Mouse (Mus musculus): Measurements from ENCODE around the gene Aldh1l1. TPM values are rescaled to one million over a fixed set of nuclear protein-coding genes. Genes with fewer than 3 reads are reported as not detected.

Gene Aldh1l1
- polyA plus RNA-seq, 1 experiment, result 17.9 TPM

DNA sequence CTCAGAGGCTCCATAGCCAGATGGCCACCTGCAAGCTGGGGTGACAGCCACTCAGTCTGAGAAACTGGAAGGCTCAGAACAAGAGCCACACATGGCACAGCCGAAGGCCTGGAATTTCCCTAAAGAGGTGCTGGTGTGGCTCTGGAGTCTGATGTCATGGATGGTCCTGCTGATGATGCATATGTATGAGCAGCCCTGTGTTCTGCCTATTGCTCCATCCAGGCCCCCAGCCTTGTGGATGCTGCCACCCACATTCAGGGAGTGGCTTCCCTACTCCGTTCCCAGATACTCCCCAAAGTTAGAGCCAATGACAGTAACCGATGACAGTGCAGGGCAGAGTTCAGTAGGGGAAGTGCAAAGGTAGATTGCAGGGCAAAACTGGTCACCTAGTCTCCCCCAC is 91.9 kb downstream of the Aldh1l1 start:
- no peaks in the 10 kb centered on the region for H3K4me1 ChIP-seq (ENCODE audit: control insufficient read depth, insufficient read depth, low read length)
- no peak for DNase-seq
- TF ChIP-seq CTCF (IDR thresholded peaks at IDR 0.05; ENCODE audit: insufficient read depth, low read length) (no peak), POLR2A (IDR thresholded peaks at IDR 0.05; ENCODE audit: borderline replicate concordance, extremely low read depth, low read depth, low read length) (no peak)
- no peak overlapping the region for H3K4me3 ChIP-seq (replicated peaks; ENCODE audit: extremely low read depth, low read depth, low read length)
- 59% methylated on average over 3 of the region's 3 CpGs for WGBS

GRCm38 (mm10) chr6:90582331-90582730 is 96.1 kb downstream of the Aldh1l1 start:
- WGBS, result 74% methylated on average over 2 of the region's 2 CpGs
- Histone ChIP-seq H3K4me3 (replicated peaks; ENCODE audit: extremely low read depth, low read depth, low read length) (no peak overlapping the region), H3K4me1 (ENCODE audit: control insufficient read depth, insufficient read depth, low read length) (no peaks in the 10 kb centered on the region)
- DNase-seq, result no peak
- TF ChIP-seq POLR2A (IDR thresholded peaks at IDR 0.05; ENCODE audit: borderline replicate concordance, extremely low read depth, low read depth, low read length) (no peak), CTCF (IDR thresholded peaks at IDR 0.05; ENCODE audit: insufficient read depth, low read length) (no peak)

DNA sequence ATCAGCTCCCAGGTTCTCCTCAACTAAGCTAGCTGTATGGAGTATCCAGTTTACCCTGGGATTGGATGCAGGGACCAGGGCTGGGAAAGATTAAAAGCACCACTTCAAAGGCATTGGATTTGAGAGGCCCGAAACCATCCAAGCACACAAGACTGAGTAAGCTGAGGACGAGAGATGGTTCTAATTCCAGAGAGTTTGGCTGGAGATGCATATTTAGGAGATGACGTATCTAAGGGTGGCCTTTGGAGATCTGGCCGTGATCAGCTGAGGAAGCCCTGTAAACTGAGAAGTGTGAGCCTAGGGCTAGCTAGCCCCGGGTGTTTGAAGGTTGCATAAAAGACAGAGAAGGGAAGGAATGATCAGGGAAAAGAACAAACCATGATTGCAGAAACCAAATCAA is 101.9 kb downstream of the Aldh1l1 start:
- Histone ChIP-seq H3K4me3 (replicated peaks; ENCODE audit: extremely low read depth, low read depth, low read length) (no peak overlapping the region), H3K4me1 (ENCODE audit: control insufficient read depth, insufficient read depth, low read length) (no peaks in the 10 kb centered on the region)
- DNase-seq, result no peak
- TF ChIP-seq POLR2A (IDR thresholded peaks at IDR 0.05; ENCODE audit: borderline replicate concordance, extremely low read depth, low read depth, low read length) (no peak), CTCF (IDR thresholded peaks at IDR 0.05; ENCODE audit: insufficient read depth, low read length) (no peak)
- WGBS, result 59% methylated on average over 5 of the region's 5 CpGs

GRCm38 (mm10) chr6:90590707-90591106 is 104.5 kb downstream of the Aldh1l1 start:
- WGBS, result 81% methylated on average over 1 of the region's 1 CpGs
- no peak overlapping the region for H3K4me3 ChIP-seq (replicated peaks; ENCODE audit: extremely low read depth, low read depth, low read length)
- H3K4me1 ChIP-seq (ENCODE audit: control insufficient read depth, insufficient read depth, low read length), result no peaks in the 10 kb centered on the region
- TF ChIP-seq POLR2A (IDR thresholded peaks at IDR 0.05; ENCODE audit: borderline replicate concordance, extremely low read depth, low read depth, low read length) (no peak), CTCF (IDR thresholded peaks at IDR 0.05; ENCODE audit: insufficient read depth, low read length) (no peak)
- no peak for DNase-seq

DNA sequence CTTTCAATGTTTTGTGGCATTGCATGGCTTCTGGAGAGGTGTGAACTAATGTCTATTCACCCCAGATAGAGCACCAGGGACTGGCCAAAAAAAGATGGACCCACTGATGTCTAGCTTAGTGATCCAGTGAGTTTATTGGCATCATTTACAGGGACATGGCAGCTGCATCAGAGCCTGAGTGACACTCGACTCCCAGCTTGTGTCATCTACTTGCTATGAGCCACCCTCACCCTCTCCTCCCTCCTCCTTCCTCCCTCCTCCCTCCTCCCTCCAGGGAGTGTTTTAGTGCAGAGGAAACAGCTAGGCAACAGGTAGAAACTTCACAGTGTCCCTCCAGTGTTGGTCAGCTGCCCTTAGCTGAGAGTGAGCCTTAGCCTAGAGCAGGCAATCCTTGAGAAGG is 108.7 kb downstream of the Aldh1l1 start:
- H3K4me3 ChIP-seq (replicated peaks; ENCODE audit: extremely low read depth, low read depth, low read length), result no peak overlapping the region
- 58% methylated on average over 1 of the region's 1 CpGs for WGBS
- TF ChIP-seq POLR2A (IDR thresholded peaks at IDR 0.05; ENCODE audit: borderline replicate concordance, extremely low read depth, low read depth, low read length) (no peak), CTCF (IDR thresholded peaks at IDR 0.05; ENCODE audit: insufficient read depth, low read length) (no peak)
- no peaks in the 10 kb centered on the region for H3K4me1 ChIP-seq (ENCODE audit: control insufficient read depth, insufficient read depth, low read length)
- no peak for DNase-seq

GRCm38 (mm10) chr6:90597060-90597459 is 110.8 kb downstream of the Aldh1l1 start:
- no peak overlapping the region for H3K4me3 ChIP-seq (replicated peaks; ENCODE audit: extremely low read depth, low read depth, low read length)
- H3K4me1 ChIP-seq (ENCODE audit: control insufficient read depth, insufficient read depth, low read length), result no peaks in the 10 kb centered on the region
- TF ChIP-seq POLR2A (IDR thresholded peaks at IDR 0.05; ENCODE audit: borderline replicate concordance, extremely low read depth, low read depth, low read length), result no peak
- no peak for TF ChIP-seq CTCF (IDR thresholded peaks at IDR 0.05; ENCODE audit: insufficient read depth, low read length)
- no peak for DNase-seq
- WGBS, result 89% methylated on average over 4 of the region's 4 CpGs

DNA sequence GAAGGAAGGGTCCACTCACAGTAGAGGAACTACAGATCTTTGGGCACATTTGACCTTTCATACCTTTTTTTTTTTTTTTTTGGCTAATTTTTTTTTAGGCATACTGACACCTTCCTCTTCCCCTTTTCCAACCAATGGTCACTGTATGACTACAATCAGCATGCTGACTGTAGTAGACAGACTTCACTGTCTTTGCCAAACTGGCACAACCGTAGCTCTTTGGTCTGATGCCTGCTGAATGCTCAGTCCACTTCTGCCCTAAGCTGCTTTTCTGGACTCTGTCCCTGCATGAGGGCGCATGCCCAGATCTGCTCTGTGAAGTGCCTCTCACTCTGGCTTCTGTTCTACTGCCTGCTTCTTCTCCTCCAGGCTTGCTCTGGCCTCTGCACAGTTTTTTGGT is 111.4 kb downstream of the Aldh1l1 start:
- WGBS, result 67% methylated on average over 2 of the region's 2 CpGs
- DNase-seq, result no peak
- H3K4me3 ChIP-seq (replicated peaks; ENCODE audit: extremely low read depth, low read depth, low read length), result no peak overlapping the region
- H3K4me1 ChIP-seq (ENCODE audit: control insufficient read depth, insufficient read depth, low read length), result no peaks in the 10 kb centered on the region
- TF ChIP-seq POLR2A (IDR thresholded peaks at IDR 0.05; ENCODE audit: borderline replicate concordance, extremely low read depth, low read depth, low read length), result no peak
- TF ChIP-seq CTCF (IDR thresholded peaks at IDR 0.05; ENCODE audit: insufficient read depth, low read length), result no peak

- TF ChIP-seq POLR2A (IDR thresholded peaks at IDR 0.05; ENCODE audit: borderline replicate concordance, extremely low read depth, low read depth, low read length), result no peak
- TF ChIP-seq CTCF (IDR thresholded peaks at IDR 0.05; ENCODE audit: insufficient read depth, low read length), result no peak
- WGBS, result 82% methylated on average over 6 of the region's 6 CpGs
These were observed 112.0 kb downstream of the Aldh1l1 start for GRCm38 (mm10) chr6:90598197-90598596.

GRCm38 (mm10) chr6:90600351-90600750 is 114.1 kb downstream of the Aldh1l1 start:
- 74% methylated on average over 4 of the region's 4 CpGs for WGBS
- Histone ChIP-seq H3K4me1 (ENCODE audit: control insufficient read depth, insufficient read depth, low read length) (no peaks in the 10 kb centered on the region), H3K4me3 (replicated peaks; ENCODE audit: extremely low read depth, low read depth, low read length) (no peak overlapping the region)
- TF ChIP-seq CTCF (IDR thresholded peaks at IDR 0.05; ENCODE audit: insufficient read depth, low read length) (no peak), POLR2A (IDR thresholded peaks at IDR 0.05; ENCODE audit: borderline replicate concordance, extremely low read depth, low read depth, low read length) (no peak)
- no peak for DNase-seq

More at GRCm38 (mm10) chr6:90598197-90598596, 112.0 kb downstream of the Aldh1l1 start:
- DNase-seq, result no peak
- Histone ChIP-seq H3K4me1 (ENCODE audit: control insufficient read depth, insufficient read depth, low read length) (no peaks in the 10 kb centered on the region), H3K4me3 (replicated peaks; ENCODE audit: extremely low read depth, low read depth, low read length) (no peak overlapping the region)

DNA sequence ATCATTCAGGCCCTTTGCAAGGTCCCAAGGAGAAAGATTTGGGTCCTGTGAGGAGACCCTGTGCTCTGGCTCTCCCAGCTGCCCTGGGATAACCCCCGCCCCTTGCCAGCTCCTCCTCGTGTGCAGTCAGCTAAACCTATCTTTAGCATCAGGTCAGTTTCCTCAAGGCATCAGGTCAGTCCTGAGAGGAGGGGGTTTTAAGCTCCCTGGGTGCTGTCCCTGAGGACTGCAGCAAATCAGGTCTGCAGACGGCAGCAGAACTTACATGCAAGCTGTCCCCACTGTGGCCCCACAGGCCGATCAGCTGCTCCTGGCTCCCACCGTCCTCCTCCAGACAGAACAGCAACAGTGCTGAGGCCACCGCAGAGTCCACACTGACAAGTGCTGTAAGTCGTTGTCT is 115.5 kb downstream of the Aldh1l1 start:
- 68% methylated on average over 7 of the region's 7 CpGs for WGBS
- TF ChIP-seq POLR2A (IDR thresholded peaks at IDR 0.05; ENCODE audit: borderline replicate concordance, extremely low read depth, low read depth, low read length) (no peak), CTCF (IDR thresholded peaks at IDR 0.05; ENCODE audit: insufficient read depth, low read length) (no peak)
- no peak for DNase-seq
- Histone ChIP-seq H3K4me1 (ENCODE audit: control insufficient read depth, insufficient read depth, low read length) (peaks cover 2% of the 10 kb centered on the region; the same call in 1 of the 2 replicates), H3K4me3 (replicated peaks; ENCODE audit: extremely low read depth, low read depth, low read length) (no peak overlapping the region)
